ENCODE assay signal across 17 mouse cellular contexts in the genomic region with DNA sequence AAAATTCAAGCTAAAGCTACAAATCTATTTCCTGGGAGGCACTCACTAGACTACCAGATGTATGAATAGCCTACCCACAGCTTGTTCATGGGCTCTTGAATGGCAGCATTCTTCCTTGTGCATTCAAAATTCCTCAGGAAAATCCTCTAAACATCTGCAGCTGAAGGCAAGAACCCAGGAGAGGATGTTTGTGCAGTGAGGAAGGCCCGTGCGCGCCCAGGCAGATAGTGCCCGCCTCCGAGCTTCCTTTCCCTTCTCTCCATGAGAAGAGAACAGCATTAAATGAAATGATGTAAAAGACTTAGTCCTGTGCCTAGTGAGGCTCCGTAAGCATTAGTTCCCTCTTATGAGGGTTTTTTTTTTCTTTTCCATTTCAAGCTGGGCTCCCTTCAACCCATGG. TPM values are rescaled to one million over a fixed set of nuclear protein-coding genes. Genes with fewer than 3 reads are reported as not detected.
DNase-seq lines count a peak whose midpoint lies in the region; ATAC-seq lines count a peak whose summit lies in the region.
"Had no signal": no experiment of that assay in that cellular context is flagged by ENCODE, and none has a peak within 500 bp of the region (broad histone marks: within the 10 kb centered on the region; RNA-seq: fewer than 3 reads in every experiment).

No protein-coding gene starts in this region.

- no peak overlapping the region for H3K4me2 ChIP-seq in heart, embryonic 11.5 days
- H3K4me2 ChIP-seq in kidney, embryonic 14.5 days (replicated peaks; ENCODE audit: low read depth, low read length) = no peak overlapping the region
- H3K4me2 ChIP-seq in embryonic facial prominence, embryonic 15.5 days (replicated peaks) = peak overlapping the region; percentile 15; the same call in 1 of the 2 replicates
- H3K4me2 ChIP-seq: forebrain, embryonic 15.5 days; hindbrain, embryonic 15.5 days had no signal

- 64% methylated on average over 6 of the region's 6 CpGs for WGBS in heart, embryonic 11.5 days (ENCODE audit: insufficient replicate concordance)
- WGBS in kidney, embryonic 14.5 days = 80% methylated on average over 6 of the region's 6 CpGs
- WGBS in embryonic facial prominence, embryonic 15.5 days = 28% methylated on average over 6 of the region's 6 CpGs

- H3K36me3 ChIP-seq in heart, embryonic 11.5 days (ENCODE audit: control insufficient read depth, insufficient read depth, low read length) = no peaks in the 10 kb centered on the region
- H3K36me3 ChIP-seq in kidney, embryonic 14.5 days (ENCODE audit: control insufficient read depth, insufficient read depth, low read length) = no peaks in the 10 kb centered on the region
- no peaks in the 10 kb centered on the region for H3K36me3 ChIP-seq in embryonic facial prominence, embryonic 15.5 days
- H3K36me3 ChIP-seq: forebrain, embryonic 15.5 days; G1E; hindbrain, embryonic 15.5 days had no signal

- H3K27me3 ChIP-seq in heart, embryonic 11.5 days (ENCODE audit: control insufficient read depth, insufficient read depth, low read length) = no peaks in the 10 kb centered on the region
- H3K27me3 ChIP-seq in kidney, embryonic 14.5 days (ENCODE audit: control insufficient read depth, insufficient read depth, low read length) = no peaks in the 10 kb centered on the region
- H3K27me3 ChIP-seq in embryonic facial prominence, embryonic 15.5 days = no peaks in the 10 kb centered on the region
- H3K27me3 ChIP-seq: forebrain, embryonic 15.5 days; hindbrain, embryonic 15.5 days had no signal

- no peak overlapping the region for H3K4me3 ChIP-seq in heart, embryonic 11.5 days (ENCODE audit: low read depth, low read length)
- no peak overlapping the region for H3K4me3 ChIP-seq in kidney, embryonic 14.5 days (ENCODE audit: low read length)
- H3K4me3 ChIP-seq in embryonic facial prominence, embryonic 15.5 days (replicated peaks) = no peak overlapping the region
- H3K4me3 ChIP-seq: forebrain, embryonic 15.5 days; hindbrain, embryonic 15.5 days; left cerebral cortex, adult 2 months had no signal

- no peak for ATAC-seq in heart, embryonic 11.5 days (replicated peaks; ENCODE audit: insufficient number of reproducible peaks, low FRiP score, low TSS enrichment)
- no peak for ATAC-seq in kidney, embryonic 14.5 days (ENCODE audit: low FRiP score, low TSS enrichment)
- no peak for ATAC-seq in embryonic facial prominence, embryonic 15.5 days (ENCODE audit: insufficient number of reproducible peaks, low FRiP score, low TSS enrichment, low read depth)
- ATAC-seq: forebrain, embryonic 15.5 days; midbrain, embryonic 16.5 days had no signal

- no peaks in the 10 kb centered on the region for H3K9me3 ChIP-seq in heart, embryonic 11.5 days (replicated peaks; ENCODE audit: control insufficient read depth, low read length)
- H3K9me3 ChIP-seq in kidney, embryonic 14.5 days (ENCODE audit: control insufficient read depth, low read length) = no peaks in the 10 kb centered on the region
- H3K9me3 ChIP-seq in embryonic facial prominence, embryonic 15.5 days (replicated peaks) = no peaks in the 10 kb centered on the region
- H3K9me3 ChIP-seq: forebrain, embryonic 15.5 days; G1E; hindbrain, embryonic 15.5 days had no signal

- peaks cover 4% of the 10 kb centered on the region; the same call in 1 of the 2 replicates for H3K4me1 ChIP-seq in heart, embryonic 11.5 days (ENCODE audit: control insufficient read depth, insufficient read depth, low read length)
- H3K4me1 ChIP-seq in kidney, embryonic 14.5 days (ENCODE audit: control insufficient read depth, insufficient read depth, low read length) = 0 out of 2 replicates have a peak, but pooled peaks cover 6% of the 10 kb centered on the region
- peaks cover 15% of the 10 kb centered on the region for H3K4me1 ChIP-seq in embryonic facial prominence, embryonic 15.5 days
- H3K4me1 ChIP-seq: forebrain, embryonic 15.5 days; hindbrain, embryonic 15.5 days had no signal

- no peak overlapping the region for H3K9ac ChIP-seq in heart, embryonic 11.5 days (ENCODE audit: low read depth, low read length)
- no peak overlapping the region for H3K9ac ChIP-seq in kidney, embryonic 14.5 days (ENCODE audit: low read depth, low read length)
- H3K9ac ChIP-seq in embryonic facial prominence, embryonic 15.5 days = no peak overlapping the region
- H3K9ac ChIP-seq: forebrain, embryonic 15.5 days; hindbrain, embryonic 15.5 days had no signal

- no peak for DNase-seq in heart, postnatal 36 days
- no peak for DNase-seq in kidney, postnatal 14 days
- peak; percentile 52 for DNase-seq in 3T3-L1 (ENCODE audit: low read depth, low spot score)
- no peak for DNase-seq in layer of hippocampus, postnatal 25 days (ENCODE audit: extremely low spot score in 1 of 2, low spot score in 1 of 2)
- no peak for DNase-seq in embryo, embryonic 9.5 days (ENCODE audit: extremely low spot score)
- DNase-seq: adrenal gland, postnatal 14 days; cerebellum, postnatal 10 days; gastrocnemius, postnatal 10 days; right cerebral cortex, postnatal 25 days had no signal

- 0 out of 2 replicates have a peak overlapping the region, but pooled peaks have one; percentile 2 for H3K27ac ChIP-seq in heart, embryonic 11.5 days (ENCODE audit: low read depth, low read length)
- H3K27ac ChIP-seq in kidney, embryonic 14.5 days (ENCODE audit: low read depth, low read length) = peak overlapping the region; percentile 32; the same call in 1 of the 2 replicates
- H3K27ac ChIP-seq in embryonic facial prominence, embryonic 15.5 days (replicated peaks) = peak overlapping the region; percentile 78
- H3K27ac ChIP-seq: forebrain, embryonic 15.5 days; hindbrain, embryonic 15.5 days; left cerebral cortex, adult 2 months had no signal

- intact Hi-C loops in heart, postnatal 36 days (cut with DNase I) = loop anchor here (5.0 kb wide), 1 partner anchor 244 kb away; no protein-coding TSS in a partner anchor

RNA-seq across cellular contexts. Expression of gene Cald1, which starts 24.6 kb away (rescaled TPM):
- polyA plus RNA-seq in heart, embryonic 11.5 days (2014; fragmentation: Nextera tagmentation; extraction: Ambion mirVana) = 144 and 167 TPM in 2 replicates
- total RNA-seq in heart, postnatal 36 days (2021) = 10 to 100 TPM; 49.3 to 55.6 TPM
- 165 and 193 TPM in 2 replicates for polyA plus RNA-seq in kidney, embryonic 14.5 days (2014; fragmentation: Nextera tagmentation; extraction: Ambion mirVana)
- 290 and 306 TPM in 2 replicates for polyA plus RNA-seq in embryonic facial prominence, embryonic 15.5 days (2015; fragmentation: Nextera tagmentation; extraction: Ambion mirVana)
- total RNA-seq in layer of hippocampus, postnatal 25 days (2021) = 10 to 100 TPM; 25.4 to 34.4 TPM
- polyA plus RNA-seq: G1E had no signal

Comparison
In these comparisons a context has a peak if more than half of its experiments do, and no peak if none do; other contexts are left out.
1. H3K27ac ChIP-seq: peak in every context shown above with its lines; median percentile 78 in embryonic facial prominence, embryonic 15.5 days; 32 in kidney, embryonic 14.5 days; 2 in heart, embryonic 11.5 days.